Mouse (Mus musculus) thymus, adult 2 months (tissue): ENCODE measurements at regions not wholly inside any gene's neighbourhood (a gene's known extent, or its start where the extent isn't known, plus 50 kb on each side); places are given as distances from the start of the nearest gene placed in this dataset.

ENCODE experiments used
- DNase-seq: peaks from one replicate; pipeline ENCODE4 v3.0.0; 2021
- H3K27ac ChIP-seq: fragments of 200-500 bp; 2 replicates; pipeline ENCODE4 v1.5.1; 2012; ENCODE audit warnings: low read length, control low read depth; ENCODE audit not compliant: control insufficient read depth, insufficient read depth
- H3K27me3 ChIP-seq: fragments of 200-500 bp; 2 replicates; pipeline ENCODE4 v1.6.1; 2012; ENCODE audit warnings: mild to moderate bottlenecking, low read length, moderate library complexity, mixed read lengths; ENCODE audit not compliant: control insufficient read depth, insufficient read depth
- H3K36me3 ChIP-seq: fragments of 200-500 bp; 2 replicates; pipeline ENCODE4 v1.6.1; 2012; ENCODE audit warnings: mild to moderate bottlenecking, low read length, moderate library complexity; ENCODE audit not compliant: control insufficient read depth, insufficient read depth
- H3K4me1 ChIP-seq: fragments of 200-500 bp; replicated peaks from 2 replicates; pipeline ENCODE4 v1.6.1; 2012; ENCODE audit warnings: low read length; ENCODE audit not compliant: control insufficient read depth, insufficient read depth
- H3K4me3 ChIP-seq: fragments of 200-500 bp; 2 replicates; pipeline ENCODE4 v1.5.1; 2012; ENCODE audit warnings: mild to moderate bottlenecking, low read length, control low read depth, moderate library complexity; ENCODE audit not compliant: control insufficient read depth, insufficient read depth
- CTCF ChIP-seq: fragments of 200-500 bp; IDR thresholded peaks from 2 replicates; pipeline ENCODE4 v1.5.1; 2012; ENCODE audit warnings: mild to moderate bottlenecking, control low read depth, low read length, moderate library complexity, borderline replicate concordance; ENCODE audit not compliant: control insufficient read depth, poor library complexity, insufficient read depth; ENCODE audit errors: extremely low read depth
- POLR2A ChIP-seq: fragments of 200-500 bp; IDR thresholded peaks from 2 replicates; pipeline ENCODE4 v1.6.1; 2012; ENCODE audit warnings: mild to moderate bottlenecking, low read length, control low read depth, moderate library complexity; ENCODE audit not compliant: control insufficient read depth, poor library complexity, insufficient read depth; ENCODE audit errors: extremely low read depth
- WGBS: fragments of 180-500 bp; shearing (Covaris S2); methylation state at CpG from one replicate; pipeline ENCODE4 v1.1.7; 2018; 5-methylcytosine and 5-hydroxymethylcytosine counted together

DNA sequence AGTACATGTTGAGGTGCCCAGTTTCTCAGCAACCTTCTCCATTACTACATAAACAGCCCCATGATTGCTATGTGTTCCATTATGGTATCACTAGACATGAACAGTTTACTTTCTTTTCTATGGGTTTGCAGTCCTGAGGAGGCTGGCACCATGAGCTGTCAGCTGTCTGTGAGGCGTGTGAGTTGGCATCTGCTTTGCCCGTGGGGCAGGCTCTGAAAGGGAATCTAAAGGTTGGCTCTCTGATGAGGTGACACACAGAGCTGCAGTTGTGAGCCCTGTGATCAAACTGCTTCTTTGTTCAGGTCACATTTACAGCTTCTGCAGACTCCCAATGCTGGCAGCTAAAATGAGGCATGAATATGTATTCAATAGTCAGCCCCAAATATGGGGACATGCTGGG is 341.0 kb upstream of the Lmcd1 start:
- Histone ChIP-seq H3K27ac (no peak overlapping the region), H3K27me3 (no peaks in the 10 kb centered on the region), H3K36me3 (no peaks in the 10 kb centered on the region), H3K4me3 (no peak overlapping the region), H3K4me1 (no peaks in the 10 kb centered on the region)
- TF ChIP-seq CTCF (no peak), POLR2A (no peak)
- DNase-seq: no peak
- 92% methylated on average over 2 of the region's 2 CpGs for WGBS

DNA sequence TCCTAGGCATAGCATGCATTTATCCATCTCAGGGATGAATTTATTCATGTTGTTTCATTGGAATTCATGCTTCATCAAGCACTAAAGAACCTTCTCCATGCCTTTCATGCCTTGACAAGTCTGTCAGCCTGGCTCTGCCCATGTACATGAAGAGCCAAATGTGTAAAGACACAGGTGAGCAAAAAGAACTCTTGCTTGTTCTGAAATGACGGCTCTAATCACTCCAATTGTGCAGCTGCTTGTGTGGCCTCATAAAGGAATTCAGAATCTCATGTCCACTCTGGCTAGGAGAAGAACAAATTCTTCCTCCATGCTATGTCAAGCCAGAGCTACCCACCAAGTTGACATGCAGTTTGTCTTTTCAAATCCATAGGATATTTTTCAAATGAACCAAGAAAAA is 319.2 kb upstream of the Lmcd1 start:
- no peaks in the 10 kb centered on the region for H3K27me3 ChIP-seq
- 85% methylated on average over 1 of the region's 1 CpGs for WGBS
- H3K36me3 ChIP-seq: no peaks in the 10 kb centered on the region
- no peak for TF ChIP-seq CTCF
- no peak for TF ChIP-seq POLR2A
- no peak overlapping the region for H3K4me3 ChIP-seq
- no peak overlapping the region for H3K27ac ChIP-seq
- no peaks in the 10 kb centered on the region for H3K4me1 ChIP-seq
- no peak for DNase-seq

DNA sequence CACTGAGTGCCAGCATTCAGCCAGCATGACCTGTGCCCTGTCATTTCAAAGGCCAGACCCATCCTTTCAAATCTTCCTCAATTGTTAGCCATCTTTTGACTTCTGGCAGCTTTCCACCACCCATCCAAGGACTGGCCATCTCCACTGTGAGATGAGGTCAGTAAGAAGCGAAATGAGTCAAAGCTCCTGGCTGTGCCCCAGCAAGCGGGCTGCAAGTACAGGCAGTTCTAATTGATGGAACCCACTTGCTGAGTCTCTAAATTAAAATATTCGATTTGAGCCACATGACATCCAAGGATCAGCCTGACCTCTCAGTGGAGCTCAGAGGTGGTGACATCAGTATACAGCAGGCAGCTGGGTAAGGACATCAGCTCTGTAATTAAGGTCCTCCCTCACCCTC is 307.8 kb upstream of the Lmcd1 start:
- no peaks in the 10 kb centered on the region for H3K4me1 ChIP-seq
- no peak overlapping the region for H3K4me3 ChIP-seq
- H3K36me3 ChIP-seq: no peaks in the 10 kb centered on the region
- H3K27me3 ChIP-seq: no peaks in the 10 kb centered on the region
- no peak for TF ChIP-seq CTCF
- no peak for TF ChIP-seq POLR2A
- H3K27ac ChIP-seq: no peak overlapping the region
- no peak for DNase-seq
- whole genome bisulfite sequencing: 87% methylated on average over 3 of the region's 3 CpGs

DNA sequence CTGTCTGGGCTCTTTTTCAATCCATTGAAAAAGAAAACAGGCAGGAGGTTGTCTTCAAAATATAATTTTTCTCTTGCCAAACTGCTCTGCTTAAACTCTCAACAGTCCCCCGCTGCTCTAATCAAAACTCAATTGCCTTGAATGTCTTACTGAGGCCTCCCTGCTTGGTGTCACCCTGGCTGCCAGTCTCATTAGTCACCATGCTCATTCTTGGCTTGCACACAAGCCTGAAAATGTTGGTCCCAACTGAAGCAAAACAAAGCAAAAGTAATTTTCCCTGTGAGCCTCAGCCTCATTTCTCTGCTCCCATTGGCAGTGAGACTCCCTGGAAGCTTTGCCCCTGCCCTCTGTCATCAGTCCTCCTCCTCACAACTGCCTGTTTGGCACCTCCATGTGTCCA is 288.1 kb upstream of the Lmcd1 start:
- TF ChIP-seq POLR2A (no peak), CTCF (no peak)
- H3K27me3 ChIP-seq: no peaks in the 10 kb centered on the region
- H3K27ac ChIP-seq: no peak overlapping the region
- no peaks in the 10 kb centered on the region for H3K36me3 ChIP-seq
- DNase-seq: no peak
- WGBS: 75% methylated on average over 1 of the region's 1 CpGs
- H3K4me3 ChIP-seq: no peak overlapping the region
- no peaks in the 10 kb centered on the region for H3K4me1 ChIP-seq

DNA sequence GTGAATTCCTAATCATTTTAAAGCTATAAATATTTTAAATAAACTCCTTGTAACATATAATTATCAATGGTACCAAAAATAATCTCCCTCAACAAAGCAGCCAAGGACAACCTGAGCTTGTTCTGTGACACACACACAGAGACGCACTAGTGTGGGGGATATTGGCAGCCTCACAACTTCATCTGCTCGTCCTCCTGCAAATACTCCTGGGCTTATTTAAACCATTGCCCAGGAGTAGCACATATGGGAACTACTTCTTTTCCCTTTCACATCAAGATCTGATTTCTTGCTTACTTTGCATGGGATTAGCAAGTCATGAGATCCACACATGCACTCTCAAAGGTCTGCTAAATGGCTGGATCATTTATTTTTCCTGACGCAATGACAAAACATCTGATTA is 277.7 kb upstream of the Lmcd1 start:
- no peak for DNase-seq
- no peaks in the 10 kb centered on the region for H3K36me3 ChIP-seq
- H3K4me1 ChIP-seq: no peaks in the 10 kb centered on the region
- no peaks in the 10 kb centered on the region for H3K27me3 ChIP-seq
- no peak overlapping the region for H3K27ac ChIP-seq
- WGBS: 84% methylated on average over 3 of the region's 3 CpGs
- TF ChIP-seq CTCF: no peak
- TF ChIP-seq POLR2A: no peak
- H3K4me3 ChIP-seq: no peak overlapping the region

DNA sequence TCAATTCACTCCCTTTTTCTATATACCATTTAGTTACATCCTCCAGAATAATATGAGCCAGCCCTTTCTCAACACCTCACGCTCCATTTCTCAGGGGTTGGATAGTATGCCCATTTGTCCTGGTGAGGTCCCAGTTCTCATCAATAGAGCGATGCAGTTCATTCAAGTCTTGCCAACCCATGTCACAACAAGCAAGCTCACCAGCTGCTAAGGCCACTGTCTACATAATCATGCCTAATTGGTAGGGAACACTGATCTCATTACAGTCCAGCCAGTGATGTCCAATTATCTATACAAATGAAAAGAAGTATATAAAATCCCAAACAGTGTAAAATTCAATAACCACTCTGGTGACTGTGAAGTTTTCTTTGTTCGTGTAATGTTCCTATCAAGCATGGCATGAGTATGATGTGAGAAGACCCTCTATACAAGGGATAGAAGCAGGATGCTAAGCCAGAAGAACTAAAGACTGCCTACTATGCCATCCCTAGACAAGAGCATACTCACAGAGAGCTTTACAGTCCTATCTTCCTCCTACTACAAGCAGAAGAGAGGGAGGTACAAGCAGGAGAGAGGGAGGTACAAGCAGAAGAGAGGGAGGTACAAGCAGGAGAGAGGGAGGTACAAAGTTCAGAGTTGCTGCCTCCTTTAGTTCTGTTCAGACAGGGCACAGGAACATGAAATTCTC is 269.6 kb upstream of the Lmcd1 start:
- Histone ChIP-seq H3K4me1 (no peaks in the 10 kb centered on the region), H3K36me3 (no peaks in the 10 kb centered on the region), H3K4me3 (no peak overlapping the region), H3K27ac (no peak overlapping the region), H3K27me3 (no peaks in the 10 kb centered on the region)
- no peak for TF ChIP-seq CTCF
- TF ChIP-seq POLR2A: no peak
- WGBS: 97% methylated on average over 3 of the region's 3 CpGs
- no peak for DNase-seq
